Mouse (Mus musculus) heart, adult 2 months (tissue): Measurements from ENCODE around the gene Tmem268.

Experiments used
- CTCF ChIP-seq: fragments of 200-600 bp; IDR thresholded peaks from 2 replicates; pipeline ENCODE4 v1.8.1; 2022; ENCODE audit warnings: antibody characterized with exemption, mild to moderate bottlenecking, moderate library complexity
- POLR2A ChIP-seq: fragments of 200-500 bp; IDR thresholded peaks from 2 replicates; pipeline ENCODE4 v1.6.1; 2011; ENCODE audit warnings: mild to moderate bottlenecking, low read depth, low read length, control low read depth; ENCODE audit not compliant: insufficient read depth

GRCm38 (mm10) chr4:63543746-63544493, 14.7 kb upstream of the Tmem268 start:
- TF ChIP-seq CTCF (peak; percentile 29; the same call in 1 of the 2 replicates), POLR2A (no peak)
